In the genomic region with DNA sequence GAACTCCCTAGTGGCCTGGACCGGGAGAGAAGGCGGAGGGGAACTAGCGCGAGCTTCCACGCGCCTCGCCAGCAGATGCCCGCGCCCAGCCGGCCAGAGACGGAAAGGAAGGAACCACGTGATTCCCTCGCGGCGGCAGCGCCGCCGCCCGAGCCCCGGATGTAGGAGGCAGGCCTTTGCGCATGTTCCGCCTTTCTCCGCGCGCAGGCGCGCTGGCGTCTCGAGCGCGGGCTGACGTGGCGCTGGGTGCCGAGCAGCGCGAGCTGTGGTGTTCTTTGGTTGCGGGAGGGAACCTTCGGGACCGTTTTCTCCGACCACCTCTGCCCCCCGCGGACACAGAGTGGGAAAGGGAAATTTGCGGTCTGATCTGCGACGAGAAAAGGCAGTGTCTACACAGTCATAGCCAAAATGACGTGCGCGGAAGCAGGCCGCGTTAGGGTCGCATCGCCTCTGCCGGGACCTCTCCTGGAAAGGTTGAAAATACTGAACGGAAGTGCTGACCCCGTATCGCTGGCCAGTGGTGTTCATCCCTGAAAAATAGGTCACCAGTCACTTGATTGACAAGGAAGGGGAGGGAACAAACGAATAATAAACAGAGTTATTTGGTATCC, we compare ENCODE assay signal across 8 mouse cellular contexts. TPM values are rescaled to one million over a fixed set of nuclear protein-coding genes. Genes with fewer than 3 reads are reported as not detected.
DNase-seq lines count a peak whose midpoint lies in the region; ATAC-seq lines count a peak whose summit lies in the region.

A gene (minus strand): TSS at position 108 of the 611 bp plus-strand sequence.

- ATAC-seq in forebrain, embryonic 11.5 days (replicated peaks; ENCODE audit: low FRiP score): peak; percentile 95
- ATAC-seq in heart, embryonic 16.5 days (replicated peaks; ENCODE audit: extremely low read depth, insufficient read depth, low FRiP score): peak; percentile 92
- ATAC-seq in liver, embryonic 15.5 days (ENCODE audit: insufficient read depth): peak; percentile 90
- ATAC-seq in neural tube, embryonic 12.5 days (ENCODE audit: low FRiP score, low read depth): peak; percentile 96

- peak within 1 kb of the TSS; percentile 100 for H3K9ac ChIP-seq in forebrain, embryonic 11.5 days (ENCODE audit: low read length)
- H3K9ac ChIP-seq in heart, embryonic 16.5 days (ENCODE audit: low read length): peak within 1 kb of the TSS; percentile 95
- peak within 1 kb of the TSS; percentile 99 for H3K9ac ChIP-seq in liver, embryonic 15.5 days
- peak within 1 kb of the TSS; percentile 99 for H3K9ac ChIP-seq in neural tube, embryonic 12.5 days

- H3K4me1 ChIP-seq in forebrain, embryonic 11.5 days (replicated peaks; ENCODE audit: control insufficient read depth, insufficient read depth, low read length): no peaks in the 10 kb centered on the region; the same call in 1 of the 2 replicates
- H3K4me1 ChIP-seq in heart, embryonic 16.5 days (ENCODE audit: control insufficient read depth, insufficient read depth, low read length): peaks cover 20% of the 10 kb centered on the region
- H3K4me1 ChIP-seq in liver, embryonic 15.5 days (replicated peaks): peaks cover 41% of the 10 kb centered on the region
- peaks cover 11% of the 10 kb centered on the region for H3K4me1 ChIP-seq in neural tube, embryonic 12.5 days

- peak within 1 kb of the TSS; percentile 98 for H3K4me3 ChIP-seq in forebrain, embryonic 11.5 days (ENCODE audit: low read depth, low read length)
- H3K4me3 ChIP-seq in heart, embryonic 16.5 days (ENCODE audit: low read length): peak within 1 kb of the TSS; percentile 81
- peak within 1 kb of the TSS; percentile 100 for H3K4me3 ChIP-seq in liver, embryonic 15.5 days (replicated peaks)
- H3K4me3 ChIP-seq in neural tube, embryonic 12.5 days: peak within 1 kb of the TSS; percentile 99

- H3K36me3 ChIP-seq in forebrain, embryonic 11.5 days (ENCODE audit: control insufficient read depth, insufficient read depth, low read length): no peaks in the 10 kb centered on the region
- no peaks in the 10 kb centered on the region for H3K36me3 ChIP-seq in heart, embryonic 16.5 days (ENCODE audit: control insufficient read depth, insufficient read depth)
- H3K36me3 ChIP-seq in liver, embryonic 15.5 days (replicated peaks): 0 out of 2 replicates have a peak, but pooled peaks cover 3% of the 10 kb centered on the region
- no peaks in the 10 kb centered on the region for H3K36me3 ChIP-seq in neural tube, embryonic 12.5 days

- no peaks in the 10 kb centered on the region for H3K27me3 ChIP-seq in forebrain, embryonic 11.5 days (ENCODE audit: control insufficient read depth, insufficient read depth, low read length)
- H3K27me3 ChIP-seq in heart, embryonic 16.5 days (ENCODE audit: control insufficient read depth, insufficient read depth, low read length): no peaks in the 10 kb centered on the region
- no peaks in the 10 kb centered on the region for H3K27me3 ChIP-seq in liver, embryonic 15.5 days
- H3K27me3 ChIP-seq in neural tube, embryonic 12.5 days (replicated peaks): no peaks in the 10 kb centered on the region

- peak; percentile 92 for DNase-seq in CD8-positive naive resting alpha-beta T cell, adult 2 months (ENCODE audit: low read depth in 2 of 2, low spot score in 2 of 2)
- peak; percentile 85 for DNase-seq in c-Kit-positive CD71-negative TER-119-negative erythroid progenitor cells, embryonic 14.5 days (ENCODE audit: low read depth)
- DNase-seq in forebrain, embryonic 11.5 days (ENCODE audit: low spot score): peak; percentile 96
- peak; percentile 95 to 96 for DNase-seq in kidney, postnatal 36 days
- DNase-seq in telencephalon, adult 2 months (ENCODE audit: low read depth, low spot score): peak; percentile 78

- WGBS in forebrain, embryonic 11.5 days: under 1% methylated on average over 57 of the region's 57 CpGs
- WGBS in heart, embryonic 16.5 days: under 1% methylated on average over 56 of the region's 57 CpGs
- under 1% methylated on average over 57 of the region's 57 CpGs for WGBS in liver, embryonic 15.5 days (ENCODE audit: insufficient replicate concordance)
- WGBS in neural tube, embryonic 12.5 days: under 1% methylated on average over 57 of the region's 57 CpGs

- H3K27ac ChIP-seq in forebrain, embryonic 11.5 days (ENCODE audit: low read depth, low read length): peak within 1 kb of the TSS; percentile 95
- peak within 1 kb of the TSS; percentile 99 for H3K27ac ChIP-seq in heart, embryonic 16.5 days (ENCODE audit: low read length)
- peak within 1 kb of the TSS; percentile 99 for H3K27ac ChIP-seq in liver, embryonic 15.5 days (replicated peaks)
- peak within 1 kb of the TSS; percentile 91 for H3K27ac ChIP-seq in neural tube, embryonic 12.5 days

- peak within 1 kb of the TSS; percentile 78 for H3K4me2 ChIP-seq in forebrain, embryonic 11.5 days (ENCODE audit: low read depth, low read length, severe bottlenecking)
- peak within 1 kb of the TSS; percentile 71 for H3K4me2 ChIP-seq in heart, embryonic 16.5 days (ENCODE audit: low read depth, low read length)
- peak within 1 kb of the TSS; percentile 95 for H3K4me2 ChIP-seq in liver, embryonic 15.5 days
- H3K4me2 ChIP-seq in neural tube, embryonic 12.5 days (replicated peaks): peak within 1 kb of the TSS; percentile 63

- H3K9me3 ChIP-seq in forebrain, embryonic 11.5 days (ENCODE audit: control insufficient read depth, low read length): no peaks in the 10 kb centered on the region
- no peaks in the 10 kb centered on the region for H3K9me3 ChIP-seq in heart, embryonic 16.5 days (replicated peaks; ENCODE audit: control insufficient read depth, low read length)
- no peaks in the 10 kb centered on the region for H3K9me3 ChIP-seq in liver, embryonic 15.5 days (replicated peaks)
- no peaks in the 10 kb centered on the region for H3K9me3 ChIP-seq in neural tube, embryonic 12.5 days

RNA-seq across cellular contexts. Expression of the gene that starts here (rescaled TPM):
- 178 and 179 TPM in 2 replicates for polyA plus RNA-seq in forebrain, embryonic 11.5 days (2014; fragmentation: Nextera tagmentation; extraction: Ambion mirVana)
- polyA plus RNA-seq in heart, embryonic 16.5 days (2015; fragmentation: Nextera tagmentation; extraction: Ambion mirVana): 102 and 110 TPM in 2 replicates
- polyA plus RNA-seq in liver, embryonic 15.5 days (2015; fragmentation: Nextera tagmentation; extraction: Ambion mirVana): 74.9 and 78.5 TPM in 2 replicates
- polyA plus RNA-seq in neural tube, embryonic 12.5 days (2016; fragmentation: Nextera tagmentation; extraction: Ambion mirVana): 115 and 121 TPM in 2 replicates

Comparison
In these comparisons a context has a peak if more than half of its experiments do, and no peak if none do; other contexts are left out.
1. Peak in every context shown above with its lines: DNase-seq, ATAC-seq, H3K4me3 ChIP-seq and H3K27ac ChIP-seq.